Mouse (Mus musculus) stomach, embryonic 15.5 days (tissue): ENCODE data around the gene Pls1. TPM values are rescaled to one million over a fixed set of nuclear protein-coding genes. Genes with fewer than 3 reads are reported as not detected.

Source experiments
- ATAC-seq: fragments of 200-750 bp; cut with Nextera tagmentation; 2 replicates; pipeline ENCODE4 v1.8.0; 2017; ENCODE audit warnings: low read depth, moderate number of reproducible peaks, moderate TSS enrichment; ENCODE audit not compliant: insufficient read depth, low FRiP score
- H3K27ac ChIP-seq: fragments of 300-500 bp; sonication (generic); 2 replicates; pipeline ENCODE4 v1.5.1; 2015; ENCODE audit warnings: mild to moderate bottlenecking, inconsistent platforms
- H3K27me3 ChIP-seq: fragments of 300-500 bp; sonication (generic); replicated peaks from 2 replicates; pipeline ENCODE4 v1.6.1; 2015; ENCODE audit warnings: inconsistent platforms
- H3K36me3 ChIP-seq: fragments of 300-500 bp; sonication (generic); 2 replicates; pipeline ENCODE4 v1.6.1; 2015; ENCODE audit warnings: inconsistent platforms
- H3K4me1 ChIP-seq: fragments of 300-500 bp; sonication (generic); 2 replicates; pipeline ENCODE4 v1.6.1; 2015; ENCODE audit warnings: inconsistent platforms
- H3K4me2 ChIP-seq: fragments of 300-500 bp; sonication (generic); 2 replicates; pipeline ENCODE4 v1.6.1; 2015; ENCODE audit warnings: mild to moderate bottlenecking, inconsistent platforms
- H3K4me3 ChIP-seq: fragments of 300-500 bp; sonication (generic); replicated peaks from 2 replicates; pipeline ENCODE4 v1.5.1; 2015; ENCODE audit warnings: inconsistent platforms
- H3K9ac ChIP-seq: fragments of 300-500 bp; sonication (generic); 2 replicates; pipeline ENCODE4 v1.6.1; 2015; ENCODE audit warnings: inconsistent platforms
- H3K9me3 ChIP-seq: fragments of 300-500 bp; sonication (generic); 2 replicates; pipeline ENCODE4 v1.6.1; 2016; ENCODE audit warnings: inconsistent platforms
- WGBS: fragments of 180-500 bp; shearing (Covaris S2); methylation state at CpG from one replicate; pipeline ENCODE4 v1.1.7; 2015; 5-methylcytosine and 5-hydroxymethylcytosine counted together
- polyA plus RNA-seq: library from polyadenylated mRNA; unstranded; fragments of >200 nt; fragmentation: Nextera tagmentation; extraction: Ambion mirVana; gene quantifications from 2 replicates; pipeline ENCODE4 v1.2.1, GENCODE M21; 2015

Pls1 gene
- polyA plus RNA-seq, 1 experiment from 2014 or later = 32.5 TPM

GRCm38 (mm10) chr9:95801610-95802451 lies 43.3 kb downstream of the Pls1 start:
- no peaks in the 10 kb centered on the region for H3K36me3 ChIP-seq
- no peak overlapping the region for H3K4me2 ChIP-seq
- H3K27ac ChIP-seq = peak overlapping the region; percentile 57
- H3K9ac ChIP-seq = no peak overlapping the region
- H3K27me3 ChIP-seq = no peaks in the 10 kb centered on the region
- WGBS = 47% methylated on average over 10 of the region's 10 CpGs
- H3K9me3 ChIP-seq = no peaks in the 10 kb centered on the region
- no peak overlapping the region for H3K4me3 ChIP-seq
- peak; percentile 70 for ATAC-seq
- H3K4me1 ChIP-seq = no peaks in the 10 kb centered on the region

GRCm38 (mm10) chr9:95796323-95796722 lies 48.8 kb downstream of the Pls1 start:
- H3K9ac ChIP-seq = no peak overlapping the region
- no peaks in the 10 kb centered on the region for H3K4me1 ChIP-seq
- H3K9me3 ChIP-seq = no peaks in the 10 kb centered on the region
- ATAC-seq = no peak
- WGBS = 83% methylated on average over 2 of the region's 2 CpGs
- H3K4me2 ChIP-seq = no peak overlapping the region
- H3K27me3 ChIP-seq = no peaks in the 10 kb centered on the region
- no peaks in the 10 kb centered on the region for H3K36me3 ChIP-seq
- no peak overlapping the region for H3K4me3 ChIP-seq
- H3K27ac ChIP-seq = no peak overlapping the region

GRCm38 (mm10) chr9:95795844-95796243 lies 49.3 kb downstream of the Pls1 start:
- Histone ChIP-seq H3K27me3 (no peaks in the 10 kb centered on the region), H3K4me3 (no peak overlapping the region), H3K27ac (peak overlapping the region; percentile 77), H3K36me3 (no peaks in the 10 kb centered on the region), H3K4me1 (no peaks in the 10 kb centered on the region), H3K9ac (no peak overlapping the region), H3K9me3 (no peaks in the 10 kb centered on the region), H3K4me2 (no peak overlapping the region)
- no peak for ATAC-seq
- 81% methylated on average over 5 of the region's 5 CpGs for WGBS

GRCm38 (mm10) chr9:95795077-95795784 lies 49.9 kb downstream of the Pls1 start:
- ATAC-seq = peak; percentile 84
- Histone ChIP-seq H3K36me3 (no peaks in the 10 kb centered on the region), H3K4me1 (no peaks in the 10 kb centered on the region), H3K4me3 (no peak overlapping the region), H3K9ac (no peak overlapping the region), H3K27ac (peak overlapping the region; percentile 77), H3K4me2 (no peak overlapping the region; the same call in 1 of the 2 replicates), H3K27me3 (no peaks in the 10 kb centered on the region), H3K9me3 (no peaks in the 10 kb centered on the region)
- WGBS = 77% methylated on average over 2 of the region's 2 CpGs

- peak overlapping the region; percentile 13; the same call in 1 of the 2 replicates for H3K27ac ChIP-seq
- no peak overlapping the region for H3K4me3 ChIP-seq
- H3K36me3 ChIP-seq = no peaks in the 10 kb centered on the region
- no peak for ATAC-seq
- H3K9me3 ChIP-seq = no peaks in the 10 kb centered on the region
- H3K4me1 ChIP-seq = no peaks in the 10 kb centered on the region
- no peak overlapping the region for H3K4me2 ChIP-seq
- 63% methylated on average over 15 of the region's 15 CpGs for WGBS
- no peaks in the 10 kb centered on the region for H3K27me3 ChIP-seq
- H3K9ac ChIP-seq = no peak overlapping the region
Measured at GRCm38 (mm10) chr9:95793986-95794744, 50.9 kb downstream of the Pls1 start.

GRCm38 (mm10) chr9:95784888-95785511 lies 60.1 kb downstream of the Pls1 start:
- Histone ChIP-seq H3K27me3 (no peaks in the 10 kb centered on the region), H3K36me3 (no peaks in the 10 kb centered on the region), H3K27ac (no peak overlapping the region), H3K4me3 (no peak overlapping the region), H3K4me1 (no peaks in the 10 kb centered on the region), H3K9ac (no peak overlapping the region), H3K4me2 (no peak overlapping the region), H3K9me3 (no peaks in the 10 kb centered on the region)
- ATAC-seq = no peak
- WGBS = 86% methylated on average over 16 of the region's 16 CpGs

- Histone ChIP-seq H3K9me3 (no peaks in the 10 kb centered on the region), H3K9ac (no peak overlapping the region), H3K4me3 (no peak overlapping the region), H3K4me2 (no peak overlapping the region), H3K27ac (no peak overlapping the region), H3K36me3 (no peaks in the 10 kb centered on the region), H3K27me3 (no peaks in the 10 kb centered on the region), H3K4me1 (no peaks in the 10 kb centered on the region)
- ATAC-seq = no peak
- 65% methylated on average over 17 of the region's 17 CpGs for WGBS
Measured at GRCm38 (mm10) chr9:95783646-95784293, 61.3 kb downstream of the Pls1 start.

- no peak overlapping the region for H3K27ac ChIP-seq
- ATAC-seq = no peak
- H3K9me3 ChIP-seq = no peaks in the 10 kb centered on the region
- H3K9ac ChIP-seq = no peak overlapping the region
- WGBS = 48% methylated on average over 2 of the region's 2 CpGs
- H3K36me3 ChIP-seq = no peaks in the 10 kb centered on the region
- H3K4me2 ChIP-seq = no peak overlapping the region
- no peaks in the 10 kb centered on the region for H3K4me1 ChIP-seq
- H3K4me3 ChIP-seq = no peak overlapping the region
- H3K27me3 ChIP-seq = no peaks in the 10 kb centered on the region
Measured at GRCm38 (mm10) chr9:95771671-95772070, 73.4 kb downstream of the Pls1 start.

- Histone ChIP-seq H3K27me3 (no peaks in the 10 kb centered on the region), H3K4me1 (no peaks in the 10 kb centered on the region), H3K27ac (no peak overlapping the region), H3K4me2 (no peak overlapping the region), H3K9me3 (no peaks in the 10 kb centered on the region), H3K36me3 (no peaks in the 10 kb centered on the region), H3K4me3 (no peak overlapping the region), H3K9ac (no peak overlapping the region)
- WGBS = 61% methylated on average over 4 of the region's 4 CpGs
- no peak for ATAC-seq
Measured at GRCm38 (mm10) chr9:95763218-95763617, 81.9 kb downstream of the Pls1 start.

- ATAC-seq = no peak
- no peak overlapping the region for H3K27ac ChIP-seq
- H3K27me3 ChIP-seq = no peaks in the 10 kb centered on the region
- no peak overlapping the region for H3K4me2 ChIP-seq
- no peak overlapping the region for H3K4me3 ChIP-seq
- 82% methylated on average over 3 of the region's 3 CpGs for WGBS
- H3K36me3 ChIP-seq = no peaks in the 10 kb centered on the region
- H3K9me3 ChIP-seq = no peaks in the 10 kb centered on the region
- H3K9ac ChIP-seq = no peak overlapping the region
- no peaks in the 10 kb centered on the region for H3K4me1 ChIP-seq
Measured at GRCm38 (mm10) chr9:95762228-95762627, 82.9 kb downstream of the Pls1 start.

GRCm38 (mm10) chr9:95761381-95761780 lies 83.7 kb downstream of the Pls1 start:
- Histone ChIP-seq H3K9me3 (no peaks in the 10 kb centered on the region), H3K4me2 (no peak overlapping the region), H3K27me3 (no peaks in the 10 kb centered on the region), H3K9ac (no peak overlapping the region), H3K4me3 (no peak overlapping the region), H3K4me1 (no peaks in the 10 kb centered on the region), H3K27ac (no peak overlapping the region), H3K36me3 (no peaks in the 10 kb centered on the region)
- WGBS = 82% methylated on average over 8 of the region's 8 CpGs
- no peak for ATAC-seq
